Mouse (Mus musculus) layer of hippocampus, postnatal 36 days (tissue): ENCODE measurements around the gene Pacsin2. TPM values are rescaled to one million over a fixed set of nuclear protein-coding genes. Genes with fewer than 3 reads are reported as not detected.
"Not testable (repeated sequence)": the region's sequence is repeated elsewhere in the genome, so short reads cannot be mapped to it uniquely, and the experiment has no call there.

ENCODE experiments used
- DNase-seq, 2 experiments: peaks; one replicate each; pipeline ENCODE4 v3.0.0; 2022
- total RNA-seq, 2 experiments: library from RNA; stranded (reverse); gene quantifications; 2 replicates each; pipeline ENCODE4 v1.2.3; 2021

Pacsin2 gene
- total RNA-seq, 2 experiments from 2014 or later = 82.0 to 102 TPM

DNA sequence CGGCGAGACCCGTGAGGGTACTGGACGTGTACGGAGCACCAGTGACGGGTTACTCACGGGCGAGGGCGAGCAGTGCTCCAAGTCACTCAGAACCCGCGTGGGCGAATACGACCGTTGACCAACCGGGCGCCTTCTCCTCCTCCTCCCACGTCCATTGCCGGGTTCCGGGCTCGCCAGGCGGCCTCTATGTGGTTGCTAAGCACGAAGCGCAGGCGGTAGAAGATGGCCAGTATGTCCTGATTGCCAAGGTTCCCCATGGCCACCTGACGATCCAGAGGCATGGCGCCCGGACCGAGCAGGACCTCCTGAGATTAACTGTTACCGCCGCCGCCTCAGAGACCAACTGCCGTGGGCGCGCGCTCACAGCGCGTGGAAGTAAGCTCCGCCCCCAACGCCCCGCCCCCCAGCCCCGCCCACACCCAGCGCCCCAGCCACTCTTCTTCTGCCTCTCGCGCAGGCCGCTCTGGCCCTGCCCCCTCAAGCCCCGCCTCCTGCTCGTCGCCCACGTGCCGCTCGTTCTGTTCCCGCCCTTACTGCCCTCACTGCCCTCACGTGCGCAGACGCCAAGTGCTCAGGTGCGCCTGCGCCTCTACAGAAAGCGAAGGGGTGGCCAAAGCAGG is 97.4 kb downstream of the Pacsin2 start:
- DNase-seq = peak; percentile 33 to 49

DNA sequence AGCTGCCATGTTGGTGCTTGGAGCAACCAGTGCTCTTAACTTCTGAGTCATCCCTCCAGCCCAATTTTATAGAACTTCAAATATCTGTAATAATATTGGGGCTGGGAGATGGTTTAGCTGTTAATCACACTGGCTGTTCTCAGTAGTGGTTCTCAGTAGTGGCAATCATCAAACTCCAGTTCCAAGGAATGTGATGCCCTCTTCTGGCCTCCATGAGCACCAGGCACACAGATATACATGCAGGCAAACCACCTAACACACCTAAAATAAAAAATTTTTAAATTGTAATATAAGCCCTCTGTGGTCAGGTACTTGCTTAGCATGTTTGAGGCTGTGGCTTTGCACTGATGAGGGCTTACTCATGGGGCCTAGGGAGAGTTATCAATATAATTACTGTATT is 98.7 kb downstream of the Pacsin2 start:
- no peak for DNase-seq

GRCm38 (mm10) chr15:83364194-83364593 is 100.2 kb downstream of the Pacsin2 start:
- DNase-seq = peak in 1 of 2 experiments; percentile 8

- DNase-seq = not testable (repeated sequence)
Observed at GRCm38 (mm10) chr15:83362813-83363212, 101.6 kb downstream of the Pacsin2 start.

DNA sequence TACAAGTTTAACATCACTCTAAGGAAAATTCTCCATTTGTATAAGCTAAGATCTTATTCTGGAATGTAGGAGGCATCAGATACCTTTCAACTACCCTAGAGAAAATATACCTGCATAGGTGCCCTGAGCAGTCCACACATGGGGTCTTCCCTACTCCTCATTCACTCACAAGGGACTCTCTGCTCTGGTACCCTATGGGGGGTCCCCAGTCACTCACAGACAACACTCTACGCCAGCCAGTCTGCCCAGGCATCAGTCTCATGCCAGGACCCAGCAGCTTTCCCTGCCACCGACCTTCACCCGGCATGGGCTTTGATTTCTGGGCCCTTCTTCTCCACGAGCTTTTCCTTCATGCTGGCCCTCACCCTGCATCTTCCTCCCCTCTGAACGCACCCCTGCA is 103.5 kb downstream of the Pacsin2 start:
- not testable (repeated sequence) for DNase-seq

- DNase-seq = no peak
Observed at GRCm38 (mm10) chr15:83360140-83360539, 104.3 kb downstream of the Pacsin2 start.

DNA sequence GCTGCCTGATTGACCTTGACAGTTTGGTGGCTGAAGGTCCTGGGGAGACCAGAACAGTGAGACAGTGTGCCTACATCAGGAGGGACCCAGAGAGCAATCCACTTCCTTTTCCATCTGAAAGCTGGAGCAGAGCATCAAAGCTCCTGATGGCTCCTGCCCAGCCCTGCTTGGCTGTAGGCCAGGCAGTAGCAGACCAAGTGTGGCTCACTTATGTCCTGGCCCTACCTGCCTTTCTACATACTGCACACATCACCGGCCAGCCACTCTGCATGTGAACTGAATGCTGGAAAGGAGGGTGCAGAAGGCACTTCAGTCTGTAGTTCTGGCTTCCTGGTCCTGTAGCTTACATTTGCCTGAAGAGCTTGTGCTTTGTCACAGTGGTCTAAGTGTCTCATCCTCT is 105.9 kb downstream of the Pacsin2 start:
- no peak for DNase-seq

- no peak for DNase-seq
Observed at GRCm38 (mm10) chr15:83351546-83351945, 112.9 kb downstream of the Pacsin2 start.

DNA sequence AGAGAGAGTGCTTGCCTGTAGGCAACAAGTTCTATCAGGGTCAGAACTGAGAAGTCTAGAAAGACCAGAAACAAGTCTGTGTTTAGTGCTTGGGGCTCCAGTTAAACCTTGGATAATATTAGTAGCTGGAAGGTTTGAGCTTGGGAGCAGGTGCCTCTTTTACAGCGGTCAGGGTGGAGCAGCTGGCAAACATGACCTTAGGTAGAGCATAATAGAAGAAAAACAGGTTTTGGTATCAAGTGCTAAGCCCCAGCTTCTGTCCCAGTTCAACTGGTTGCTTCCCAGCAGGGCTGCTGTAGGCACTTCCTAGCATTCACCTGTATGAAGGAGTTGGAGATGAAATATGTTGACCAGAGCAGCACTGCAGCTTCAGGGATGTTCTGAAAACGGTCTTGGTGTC is 113.5 kb downstream of the Pacsin2 start:
- DNase-seq = no peak

GRCm38 (mm10) chr15:83349954-83350711 is 114.3 kb downstream of the Pacsin2 start, which contains the start of gene Arfgap3:
Gene Arfgap3, minus strand, starts transcription at chr15:83350247.
- peak; percentile 93 to 94 for DNase-seq

GRCm38 (mm10) chr15:83349225-83349953 is 115.0 kb downstream of the Pacsin2 start:
- DNase-seq = no peak

GRCm38 (mm10) chr15:83348747-83349146 is 115.7 kb downstream of the Pacsin2 start:
- no peak for DNase-seq

GRCm38 (mm10) chr15:83345898-83346529 is 118.4 kb downstream of the Pacsin2 start:
- DNase-seq = no peak

- DNase-seq = peak; percentile 16 to 27
Observed at GRCm38 (mm10) chr15:83344956-83345355, 119.5 kb downstream of the Pacsin2 start.

GRCm38 (mm10) chr15:83344157-83344556 is 120.2 kb downstream of the Pacsin2 start:
- DNase-seq = no peak

DNA sequence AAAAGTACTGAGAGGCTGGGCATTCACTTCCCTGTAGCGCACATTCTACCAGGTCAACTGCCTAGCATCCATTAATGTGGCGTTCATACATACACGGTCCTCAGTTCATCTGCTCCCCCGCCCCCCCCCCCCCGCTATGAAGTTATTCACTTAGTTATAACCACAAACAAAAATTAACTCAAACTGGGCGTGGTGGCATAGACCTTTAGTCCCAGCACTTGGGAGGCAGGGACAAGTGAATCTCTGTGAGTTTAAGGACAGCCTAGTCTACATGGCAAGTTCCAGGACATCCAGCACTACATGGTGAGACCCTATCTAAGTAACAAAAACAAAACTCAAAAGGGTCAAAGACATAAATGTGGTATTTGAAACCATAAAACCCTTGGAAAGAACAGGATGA is 125.5 kb downstream of the Pacsin2 start:
- DNase-seq = no peak

DNA sequence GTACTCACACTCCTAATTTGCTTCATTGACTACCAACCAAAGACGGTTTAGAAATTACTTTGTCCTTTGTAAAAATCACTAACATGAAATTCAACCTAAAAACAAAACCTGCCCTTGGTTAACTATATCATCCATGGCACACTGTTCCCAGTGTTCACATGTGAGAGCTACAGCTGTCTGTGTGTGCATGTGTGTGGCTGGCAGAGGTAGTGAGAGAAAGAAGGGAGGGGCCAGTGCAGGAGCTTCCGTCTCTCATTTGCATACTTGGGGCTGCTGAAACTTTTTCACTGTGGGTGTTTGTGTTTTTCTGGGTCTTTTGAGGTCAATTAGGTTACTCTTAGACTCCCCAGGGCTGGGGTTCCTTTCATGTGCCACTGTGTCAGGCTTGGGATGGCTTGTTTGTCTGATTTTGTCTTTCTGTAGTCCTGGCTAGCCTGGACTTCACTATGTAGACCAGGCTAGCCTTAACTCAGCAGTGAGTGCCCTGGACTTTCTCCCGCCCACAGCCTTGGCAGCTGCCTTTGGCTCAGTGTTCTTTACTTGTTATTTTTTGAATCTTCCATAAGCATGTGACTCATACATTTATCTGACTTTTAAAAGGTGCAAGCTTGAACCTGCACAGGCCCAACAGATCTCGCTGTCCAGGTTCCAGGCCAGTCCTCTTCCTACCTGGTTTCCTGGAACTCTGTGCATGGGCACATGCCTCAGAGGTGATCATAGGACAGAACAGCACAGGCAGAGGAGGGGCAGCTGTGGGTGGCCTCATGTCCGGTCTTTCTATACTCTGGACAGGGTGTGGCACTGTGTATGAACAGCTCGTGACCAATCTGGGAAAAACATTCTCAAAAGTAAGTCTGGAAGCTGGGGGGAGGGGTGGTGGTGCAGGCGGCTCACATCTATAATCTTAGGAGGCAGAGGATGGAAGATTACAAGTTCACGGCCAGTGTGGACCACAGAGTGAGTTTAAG is 126.2 kb downstream of the Pacsin2 start:
- DNase-seq = no peak

GRCm38 (mm10) chr15:83332373-83332772 is 132.0 kb downstream of the Pacsin2 start:
- no peak for DNase-seq

GRCm38 (mm10) chr15:83328952-83329351 is 135.5 kb downstream of the Pacsin2 start:
- no peak for DNase-seq
